Mouse (Mus musculus) inflammation-experienced regulatory T-cells, adult 16 weeks (primary cell): ENCODE measurements around the gene Slc43a1. TPM values are rescaled to one million over a fixed set of nuclear protein-coding genes. Genes with fewer than 3 reads are reported as not detected.

Experiments
- polyA plus RNA-seq: library from polyadenylated mRNA; unstranded; fragments of 100-300 nt; shearing (Covaris generic); gene quantifications from one replicate; pipeline ENCODE4 v1.2.1, GENCODE M21; 2017

The Slc43a1 gene
- 7.9 TPM for polyA plus RNA-seq

GRCm38 (mm10) chr2:84838593-84838949 lies at the start of gene Slc43a1:
Slc43a1 (plus strand) TSS chr2:84838850.

GRCm38 (mm10) chr2:84798493-84798921 lies 40.1 kb upstream of the Slc43a1 start, which contains the start of gene Ube2l6:
Ube2l6 (plus strand) TSS chr2:84798828.

GRCm38 (mm10) chr2:84822552-84822951 lies 16.1 kb upstream of the Slc43a1 start, which contains the start of gene Smtnl1:
Smtnl1 (minus strand) TSS chr2:84822652.

GRCm38 (mm10) chr2:84826488-84827282 lies 12.0 kb upstream of the Slc43a1 start, which contains the start of gene Timm10:
Timm10 (plus strand) TSS chr2:84826997.

GRCm38 (mm10) chr2:84886234-84886731 lies 47.6 kb downstream of the Slc43a1 start, which contains the start of gene Rtn4rl2:
Rtn4rl2 (minus strand) TSS chr2:84886710.

Other genes with a start within 250 kb of the Slc43a1 start
- gene Ctnnd1, start 188.1 kb upstream of the Slc43a1 start, polyA plus RNA-seq: 4.3 TPM
- gene Btbd18, start 179.8 kb upstream of the Slc43a1 start, polyA plus RNA-seq: 0.16 TPM
- gene Selenoh, start 168.1 kb upstream of the Slc43a1 start, polyA plus RNA-seq: 88.2 TPM
- gene Gm28635, start 160.8 kb upstream of the Slc43a1 start, polyA plus RNA-seq: not detected
- gene Med19, start 160.4 kb upstream of the Slc43a1 start, polyA plus RNA-seq: 37.8 TPM
- 122 TPM for gene Tmx2, start 159.7 kb upstream of the Slc43a1 start, polyA plus RNA-seq
- 29.0 TPM for gene Zdhhc5, start 123.7 kb upstream of the Slc43a1 start, polyA plus RNA-seq
- gene Clp1, start 111.5 kb upstream of the Slc43a1 start, polyA plus RNA-seq: 68.6 TPM
- gene Ypel4, start 104.8 kb upstream of the Slc43a1 start, polyA plus RNA-seq: 3.9 TPM
- gene Gm19426, start 95.2 kb upstream of the Slc43a1 start, polyA plus RNA-seq: not detected
- gene Serping1, start 63.4 kb upstream of the Slc43a1 start, polyA plus RNA-seq: not detected
- 74.0 TPM for gene Ube2l6, start 40.0 kb upstream of the Slc43a1 start, polyA plus RNA-seq
- gene Smtnl1, start 16.2 kb upstream of the Slc43a1 start, polyA plus RNA-seq: not detected
- 33.3 TPM for gene Timm10, start 11.9 kb upstream of the Slc43a1 start, polyA plus RNA-seq
- not detected for gene Rtn4rl2, start 47.9 kb downstream of the Slc43a1 start, polyA plus RNA-seq
- gene Slc43a3, start 97.7 kb downstream of the Slc43a1 start, polyA plus RNA-seq: 11.6 TPM
- not detected for gene Prg2, start 141.6 kb downstream of the Slc43a1 start, polyA plus RNA-seq
- gene Prg3, start 149.4 kb downstream of the Slc43a1 start, polyA plus RNA-seq: 0.73 TPM
- 249 TPM for gene Ssrp1, start 198.4 kb downstream of the Slc43a1 start, polyA plus RNA-seq
- 0.26 TPM for gene P2rx3, start 198.6 kb downstream of the Slc43a1 start, polyA plus RNA-seq
- gene Tnks1bp1, start 209.2 kb downstream of the Slc43a1 start, polyA plus RNA-seq: 16.6 TPM